Comparison of ENCODE assay signal across 8 mouse cellular contexts in genomic region chr11:74897678-74898516, GRCm38 (mm10). TPM values are rescaled to one million over a fixed set of nuclear protein-coding genes. Genes with fewer than 3 reads are reported as not detected.
DNase-seq lines count a peak whose midpoint lies in the region; ATAC-seq and TF ChIP-seq lines count a peak whose summit lies in the region.

Gene Tsr1, plus strand, starts transcription at chr11:74898071.

- peaks cover 20% of the 10 kb centered on the region for H3K4me1 ChIP-seq in embryonic facial prominence, embryonic 13.5 days
- H3K4me1 ChIP-seq in heart, adult 2 months (ENCODE audit: control insufficient read depth, insufficient read depth, low read length): peaks cover 2% of the 10 kb centered on the region
- H3K4me1 ChIP-seq in limb, embryonic 15.5 days: peaks cover 27% of the 10 kb centered on the region

- TF ChIP-seq POLR2A in heart, adult 2 months (IDR thresholded peaks at IDR 0.05; ENCODE audit: insufficient read depth, low read depth, low read length): peak; percentile 89

- peak; percentile 84; the same call in 1 of the 2 replicates for ATAC-seq in embryonic facial prominence, embryonic 13.5 days (ENCODE audit: insufficient number of reproducible peaks, insufficient read depth, low FRiP score, low TSS enrichment, low read depth)
- peak; percentile 84 for ATAC-seq in limb, embryonic 15.5 days (ENCODE audit: insufficient number of reproducible peaks, low FRiP score, low TSS enrichment, low read depth)

- peak within 1 kb of the TSS; percentile 81 for H3K27ac ChIP-seq in embryonic facial prominence, embryonic 13.5 days
- H3K27ac ChIP-seq in heart, adult 2 months: peak within 1 kb of the TSS; percentile 72
- H3K27ac ChIP-seq in limb, embryonic 15.5 days: peak within 1 kb of the TSS; percentile 85

- peak within 1 kb of the TSS; percentile 83 for H3K9ac ChIP-seq in embryonic facial prominence, embryonic 13.5 days
- peak within 1 kb of the TSS; percentile 91 for H3K9ac ChIP-seq in heart, adult 2 months (ENCODE audit: low read depth, low read length)
- peak within 1 kb of the TSS; percentile 75 for H3K9ac ChIP-seq in limb, embryonic 15.5 days

- H3K4me3 ChIP-seq in embryonic facial prominence, embryonic 13.5 days: peak within 1 kb of the TSS; percentile 91
- H3K4me3 ChIP-seq in heart, adult 2 months: peak within 1 kb of the TSS; percentile 95
- H3K4me3 ChIP-seq in limb, embryonic 15.5 days: peak within 1 kb of the TSS; percentile 87

- TF ChIP-seq EP300 in heart, adult 2 months (IDR thresholded peaks at IDR 0.05; ENCODE audit: insufficient read depth, low read depth, low read length): 0 out of 2 replicates have a peak, but pooled peaks have one; percentile 23

- H3K36me3 ChIP-seq in embryonic facial prominence, embryonic 13.5 days: peaks cover 35% of the 10 kb centered on the region
- H3K36me3 ChIP-seq in heart, adult 2 months (ENCODE audit: control insufficient read depth, insufficient read depth, low read length): 0 out of 2 replicates have a peak, but pooled peaks cover 1% of the 10 kb centered on the region
- peaks cover 31% of the 10 kb centered on the region for H3K36me3 ChIP-seq in limb, embryonic 15.5 days

- intact Hi-C loops in heart, adult 2 months (cut with DNase I): no loop called here

- peak within 1 kb of the TSS; percentile 98 for H3K4me2 ChIP-seq in embryonic facial prominence, embryonic 13.5 days
- H3K4me2 ChIP-seq in limb, embryonic 15.5 days: peak within 1 kb of the TSS; percentile 98

- under 1% methylated on average over 54 of the region's 54 CpGs for WGBS in embryonic facial prominence, embryonic 13.5 days
- WGBS in heart, adult 2 months: under 1% methylated on average over 54 of the region's 54 CpGs
- WGBS in limb, embryonic 15.5 days: under 1% methylated on average over 54 of the region's 54 CpGs

- no peaks in the 10 kb centered on the region; the same call in 1 of the 2 replicates for H3K79me2 ChIP-seq in heart, adult 2 months (replicated peaks; ENCODE audit: control insufficient read depth, insufficient read depth, low read length)

- no peaks in the 10 kb centered on the region for H3K9me3 ChIP-seq in embryonic facial prominence, embryonic 13.5 days
- H3K9me3 ChIP-seq in limb, embryonic 15.5 days: no peaks in the 10 kb centered on the region

- no peaks in the 10 kb centered on the region for H3K27me3 ChIP-seq in embryonic facial prominence, embryonic 13.5 days
- H3K27me3 ChIP-seq in heart, adult 2 months (ENCODE audit: control insufficient read depth, insufficient read depth, low read length): no peaks in the 10 kb centered on the region
- H3K27me3 ChIP-seq in limb, embryonic 15.5 days: no peaks in the 10 kb centered on the region

- TF ChIP-seq CTCF in heart, adult 2 months (IDR thresholded peaks at IDR 0.05): peak; percentile 19; the same call in 1 of the 2 replicates

- DNase-seq in 3T3-L1 (ENCODE audit: low read depth, low spot score): peak; percentile 95
- DNase-seq in adrenal gland, postnatal 36 days: peak; percentile 94 to 95
- peak; percentile 89 to 93 for DNase-seq in heart, adult 2 months
- peak; percentile 92 to 93 for DNase-seq in kidney, adult 8-10 months
- peak; percentile 71 to 83 for DNase-seq in monocyte, adult 2 months (ENCODE audit: low read depth in 1 of 2, low spot score in 2 of 2)
- DNase-seq in spleen, postnatal 36 days (ENCODE audit: low spot score in 2 of 2): peak; percentile 91 to 92

RNA-seq across cellular contexts. Expression of gene Tsr1, which starts in this region (rescaled TPM):
- 10 to 100 TPM; 37.8 to 47.5 TPM for total RNA-seq in adrenal gland, postnatal 36 days (2021)
- 40.1 and 42.4 TPM in 2 replicates for polyA plus RNA-seq in embryonic facial prominence, embryonic 13.5 days (2015; fragmentation: Nextera tagmentation; extraction: Ambion mirVana)
- 10 to 100 TPM; 17.7 to 18.5 TPM for total RNA-seq in heart, adult 2 months (2021)
- polyA plus RNA-seq in heart, adult 2 months (2012; rRNA removed): 7.3 and 8.8 TPM in 2 replicates
- 45.4 and 46.6 TPM in 2 replicates for polyA plus RNA-seq in limb, embryonic 15.5 days (2015; fragmentation: Nextera tagmentation; extraction: Ambion mirVana)

Comparison
In these comparisons a context has a peak if more than half of its experiments do, and no peak if none do; other contexts are left out.
1. Peak in every context shown above with its lines: DNase-seq, ATAC-seq, H3K4me3 ChIP-seq and H3K27ac ChIP-seq.